In the genomic region with DNA sequence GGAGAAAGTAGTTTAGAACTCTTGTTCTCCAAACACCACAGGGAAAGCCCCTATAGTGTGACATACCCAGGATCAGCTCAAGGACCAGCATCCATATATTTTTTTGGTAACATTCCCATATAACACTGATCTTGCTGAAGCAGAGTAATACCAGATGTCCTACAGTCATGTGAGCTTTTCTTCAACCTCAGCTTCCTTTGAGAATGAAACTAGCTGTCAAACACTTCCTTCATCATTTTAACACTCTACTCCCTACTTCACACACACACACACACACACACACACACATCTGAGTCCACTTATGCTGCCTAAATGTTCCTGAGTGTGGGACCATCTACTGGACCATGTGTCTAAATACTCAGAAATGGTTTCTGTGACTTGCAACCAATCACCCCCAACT, we compare ENCODE assay signal across 19 mouse cellular contexts.
"Had no signal": no experiment of that assay in that cellular context is flagged by ENCODE, and none has a peak within 500 bp of the region (broad histone marks: within the 10 kb centered on the region; RNA-seq: fewer than 3 reads in every experiment).

No protein-coding gene starts in this region.

- H3K9ac ChIP-seq: liver, embryonic 14.5 days; lung, embryonic 15.5 days; midbrain, embryonic 12.5 days; neural tube, embryonic 13.5 days; neural tube, embryonic 15.5 days had no signal

- H3K27ac ChIP-seq: liver, embryonic 14.5 days; lung, embryonic 15.5 days; midbrain, embryonic 10.5 days; midbrain, embryonic 12.5 days; neural tube, embryonic 13.5 days; neural tube, embryonic 15.5 days had no signal

- ATAC-seq: lung, postnatal 0 days; midbrain, embryonic 16.5 days had no signal

- H3K36me3 ChIP-seq: lung, embryonic 15.5 days; midbrain, embryonic 10.5 days; midbrain, embryonic 12.5 days; neural tube, embryonic 13.5 days; neural tube, embryonic 15.5 days had no signal

- H3K9me3 ChIP-seq: lung, embryonic 15.5 days; midbrain, embryonic 10.5 days; midbrain, embryonic 12.5 days; neural tube, embryonic 13.5 days; neural tube, embryonic 15.5 days had no signal

- H3K4me2 ChIP-seq: lung, embryonic 15.5 days; midbrain, embryonic 12.5 days; neural tube, embryonic 13.5 days; neural tube, embryonic 15.5 days had no signal

- H3K4me3 ChIP-seq: lung, embryonic 15.5 days; midbrain, embryonic 10.5 days; midbrain, embryonic 12.5 days; myocyte; neural tube, embryonic 13.5 days; neural tube, embryonic 15.5 days had no signal

- DNase-seq: lung, adult 18-20 months; lung, postnatal 4 days; midbrain, embryonic 14.5 days; retina, postnatal 1 day; right cerebral cortex, adult 18-20 months; right cerebral cortex, postnatal 25 days; right cerebral cortex, postnatal 4 days; spleen, adult 18-20 months; thymus, postnatal 25 days; thymus, postnatal 4 days had no signal

- H3K4me1 ChIP-seq: lung, embryonic 15.5 days; midbrain, embryonic 10.5 days; midbrain, embryonic 12.5 days; neural tube, embryonic 13.5 days; neural tube, embryonic 15.5 days had no signal

- H3K27me3 ChIP-seq: lung, embryonic 15.5 days; midbrain, embryonic 12.5 days; neural tube, embryonic 13.5 days; neural tube, embryonic 15.5 days had no signal
